Mouse (Mus musculus): ENCODE results near the gene Smad3. TPM values are rescaled to one million over a fixed set of nuclear protein-coding genes. Genes with fewer than 3 reads are reported as not detected.

Smad3 gene
- total RNA-seq (2021) = 10 to 100 TPM; 42.7 to 67.5 TPM
- long read RNA-seq, experiment 1, partial matches to known transcripts = 0 of 38 reads
- long read RNA-seq, experiment 1, other reads (novel, unspliced or antisense) = 38 of 38 reads
- long read RNA-seq, experiment 2, partial matches to known transcripts = 1 of 61 reads
- long read RNA-seq, experiment 2, other reads (novel, unspliced or antisense) = 60 of 61 reads

DNA sequence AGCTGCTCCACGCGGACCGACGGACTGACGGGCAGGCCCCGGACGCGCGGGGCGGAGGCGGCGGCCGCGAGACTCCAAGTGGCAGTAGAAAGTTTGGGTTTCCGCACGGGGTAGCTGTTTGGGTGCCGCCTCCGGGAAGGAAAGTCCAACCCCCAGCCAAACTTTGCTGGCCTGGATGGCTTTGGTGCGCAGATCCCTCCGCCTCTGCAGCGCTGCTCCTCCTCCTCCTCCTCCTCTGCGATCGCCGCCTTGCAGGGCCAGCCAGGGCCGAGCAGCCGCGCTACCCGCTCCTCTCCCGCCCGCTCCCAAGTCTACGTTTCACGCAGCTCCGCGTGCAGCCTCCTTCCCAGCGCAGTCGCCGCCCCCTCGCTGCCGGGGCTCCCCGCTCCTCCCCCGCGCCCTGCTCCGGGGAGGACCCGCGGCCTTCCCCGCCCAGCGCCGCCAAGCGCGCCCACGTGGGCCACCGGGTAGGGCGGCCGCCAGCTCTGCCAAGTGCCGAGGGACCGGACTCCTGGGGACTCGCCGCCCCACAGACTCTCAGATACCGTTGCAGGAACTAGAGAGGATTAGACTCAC lies at the start of gene Smad3:
Smad3 (minus strand) TSS at position 130 of the 576 bp plus-strand sequence.
- DNase-seq = peak; percentile 97

DNA sequence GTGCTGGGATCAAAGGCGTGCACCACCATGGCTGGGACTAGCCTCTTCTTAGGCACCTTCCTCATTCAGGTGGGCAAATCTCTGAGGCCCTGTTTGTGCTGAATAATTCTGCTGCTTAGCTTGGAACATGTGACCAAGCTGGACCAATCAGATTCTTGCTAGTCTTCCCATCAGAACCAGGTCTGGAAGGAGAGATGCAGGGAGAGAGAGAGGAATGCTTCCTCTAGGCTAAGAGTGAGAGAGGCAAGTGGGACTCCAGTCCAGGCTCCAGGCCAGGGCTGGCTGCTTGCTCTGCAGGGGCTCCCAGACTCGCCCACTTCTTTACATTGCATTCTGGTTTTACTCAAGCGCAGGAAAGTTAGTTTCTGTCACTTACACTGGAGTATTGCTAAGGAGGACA lies 47.1 kb upstream of the Smad3 start:
- DNase-seq = no peak

- DNase-seq = no peak
Measured at GRCm38 (mm10) chr9:63803181-63803591, 45.4 kb upstream of the Smad3 start.

DNA sequence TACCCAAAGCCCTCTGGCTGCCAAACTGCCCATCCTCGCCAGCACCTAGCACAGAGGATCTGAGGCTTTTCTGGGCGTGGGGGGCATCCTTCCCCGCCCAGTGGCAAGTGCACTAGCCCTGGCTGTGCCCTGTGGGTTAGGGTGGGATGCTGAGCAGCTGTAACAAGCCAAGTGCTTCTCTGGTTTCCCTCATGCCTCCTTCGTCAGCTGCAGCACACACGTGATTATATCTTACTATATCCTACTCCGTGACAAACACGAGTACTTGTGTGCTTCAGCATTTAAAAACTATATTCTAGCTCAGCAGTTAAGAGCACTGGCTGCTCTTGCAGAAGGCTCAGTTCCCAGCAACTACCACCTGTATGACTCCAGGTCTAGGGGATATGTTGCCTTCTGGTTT lies 44.7 kb upstream of the Smad3 start:
- no peak for DNase-seq

DNA sequence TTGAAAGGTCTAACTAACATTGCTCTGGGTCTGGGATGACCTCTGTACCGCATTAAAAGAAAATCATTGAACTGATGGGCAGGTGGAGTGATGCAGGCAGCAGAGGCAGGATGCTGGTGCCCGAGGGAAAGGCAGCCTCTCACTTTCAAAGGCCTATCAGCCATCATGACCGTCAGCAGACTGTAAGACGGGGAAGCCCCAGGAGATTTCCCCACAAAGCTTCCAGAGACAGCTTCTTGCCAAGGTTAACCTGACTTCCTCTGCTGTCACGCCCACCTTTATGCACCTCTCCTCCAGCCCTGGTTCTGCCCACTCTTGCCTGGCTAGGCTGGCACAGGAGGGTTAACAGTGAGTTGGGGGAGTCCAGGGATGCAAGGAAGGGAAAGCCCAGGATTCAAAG lies 44.3 kb upstream of the Smad3 start:
- DNase-seq = no peak

GRCm38 (mm10) chr9:63796429-63796828 lies 38.6 kb upstream of the Smad3 start:
- DNase-seq = peak; percentile 36

DNA sequence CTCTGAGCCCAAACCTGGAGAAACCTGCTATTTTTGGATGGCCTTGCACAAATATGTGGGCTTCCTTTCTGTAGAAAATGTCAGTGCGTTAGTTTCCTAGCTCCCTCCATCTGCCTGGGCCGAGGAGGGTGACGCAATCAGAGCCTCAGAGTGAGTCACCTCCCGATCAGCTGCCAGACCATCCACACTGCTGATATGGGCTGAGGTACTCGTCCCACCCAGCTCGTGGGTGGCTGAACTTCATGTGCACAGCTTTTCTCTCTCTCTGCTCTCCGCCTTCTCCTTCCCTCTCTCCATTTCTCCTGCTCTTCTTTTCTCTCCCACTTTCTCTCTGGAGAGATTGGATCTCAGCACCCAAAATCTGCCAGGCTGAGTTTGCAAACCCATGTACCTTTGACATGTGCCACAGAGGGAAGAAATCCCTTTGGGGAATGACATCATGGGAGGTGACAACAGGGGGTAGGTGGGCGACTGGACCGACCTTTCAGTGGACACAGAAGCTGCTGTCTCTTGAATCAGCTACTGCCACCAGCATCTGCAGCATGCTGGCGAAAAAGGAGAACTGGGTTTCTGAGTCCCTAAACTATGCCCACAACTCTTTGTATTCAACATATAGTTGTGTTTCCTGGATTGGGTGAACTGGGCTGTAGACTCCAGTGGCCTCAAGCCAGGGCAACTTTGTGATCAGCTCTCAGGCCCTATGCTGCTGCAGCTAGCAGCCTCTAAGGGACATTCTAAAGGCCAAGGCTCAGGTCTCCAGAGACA lies 36.1 kb upstream of the Smad3 start:
- DNase-seq = peak; percentile 78

- DNase-seq = no peak
Measured at GRCm38 (mm10) chr9:63791716-63792115, 33.9 kb upstream of the Smad3 start.

DNA sequence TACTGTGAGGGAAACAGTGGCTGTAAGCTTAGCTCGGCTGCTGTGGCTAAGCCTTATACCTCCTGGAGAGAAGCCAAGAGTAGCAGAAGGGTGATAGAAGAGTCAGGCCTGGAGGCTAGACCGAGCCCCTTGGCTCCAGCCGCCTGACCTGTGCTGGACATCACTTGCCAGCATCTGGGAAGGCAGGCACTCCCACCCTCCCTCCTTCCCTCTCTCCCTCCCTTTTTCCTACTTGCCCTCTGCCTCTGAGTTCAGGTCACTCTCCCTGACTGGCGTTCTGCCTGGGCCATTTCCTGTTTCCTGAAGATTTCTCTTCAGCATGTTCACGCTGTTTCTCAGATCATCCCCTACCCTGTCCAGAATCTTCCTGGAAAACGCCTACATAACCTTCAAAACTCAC lies 33.5 kb upstream of the Smad3 start:
- peak; percentile 34 for DNase-seq

- no peak for DNase-seq
Measured at GRCm38 (mm10) chr9:63790222-63790621, 32.4 kb upstream of the Smad3 start.

GRCm38 (mm10) chr9:63789386-63789785 lies 31.6 kb upstream of the Smad3 start:
- DNase-seq = peak; percentile 53

- DNase-seq = peak; percentile 32
Measured at GRCm38 (mm10) chr9:63787606-63788005, 29.8 kb upstream of the Smad3 start.

DNA sequence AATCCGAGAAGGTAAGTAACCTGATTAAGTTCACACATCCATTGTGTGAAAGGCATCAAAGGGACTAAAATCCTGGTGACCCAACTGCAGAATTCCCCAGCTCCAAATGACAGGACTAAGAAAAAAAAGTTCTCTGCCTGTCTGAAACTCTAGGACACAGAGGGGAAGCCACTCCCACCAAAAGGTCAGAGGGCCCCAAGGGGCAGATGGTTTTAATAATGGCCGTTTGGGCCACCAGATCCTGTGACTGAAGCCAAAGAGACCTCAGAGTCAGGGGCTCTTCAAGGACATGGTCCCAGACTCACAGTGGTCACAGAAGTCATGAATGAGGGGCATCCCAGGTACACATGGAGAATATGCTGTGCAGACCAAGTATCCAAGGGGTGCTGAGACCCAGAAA lies 29.3 kb upstream of the Smad3 start:
- no peak for DNase-seq

DNA sequence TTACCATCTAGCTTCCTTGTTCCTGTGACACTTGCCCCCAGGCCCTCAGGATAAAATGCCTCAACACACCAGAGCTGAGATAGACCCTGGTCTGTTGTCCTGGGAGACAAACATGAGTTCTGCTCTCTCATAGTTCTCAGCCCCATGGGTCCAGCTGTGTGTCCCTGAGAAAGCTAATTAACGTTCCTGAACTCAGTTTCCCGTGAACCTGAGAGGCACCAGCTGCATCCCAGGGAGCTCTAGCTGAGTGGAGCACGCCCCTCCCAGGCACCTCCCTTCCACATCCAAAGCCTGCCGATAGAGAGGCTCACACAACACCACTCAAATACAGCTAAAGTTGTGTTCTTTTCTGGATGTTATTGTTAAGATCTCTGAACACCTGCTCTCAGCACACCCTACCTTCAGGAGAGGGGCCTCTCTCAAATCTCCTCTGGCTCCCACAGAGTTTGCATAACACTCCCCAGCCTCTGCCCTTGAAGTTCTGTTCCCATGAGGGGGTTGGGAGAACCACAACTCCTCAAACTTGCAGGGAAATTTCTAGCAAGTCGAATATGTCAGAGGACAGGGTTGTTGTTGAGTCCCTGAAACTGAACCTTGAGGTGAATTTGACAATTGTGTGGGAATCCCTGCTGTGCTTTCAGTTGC lies 28.4 kb upstream of the Smad3 start:
- DNase-seq = no peak

DNA sequence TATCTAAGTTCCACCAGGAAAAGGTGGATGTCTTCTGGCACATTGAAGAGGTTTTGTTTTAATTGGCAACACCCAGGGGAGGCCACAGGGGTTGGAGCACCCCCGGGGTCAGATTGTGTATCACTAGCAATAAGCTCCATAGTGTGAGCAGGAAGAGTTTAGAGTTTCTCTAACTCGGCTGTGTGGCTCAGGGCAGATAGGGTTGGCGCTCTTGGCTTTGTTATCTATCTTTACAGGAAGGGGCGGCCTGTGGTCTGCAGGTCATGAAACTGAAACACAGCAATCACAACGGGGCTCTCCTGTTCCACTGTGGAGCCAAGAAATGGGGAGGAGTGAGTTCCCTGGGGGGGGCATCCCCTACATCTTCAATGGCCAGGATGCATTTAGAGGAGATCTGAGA lies 27.7 kb upstream of the Smad3 start:
- no peak for DNase-seq

GRCm38 (mm10) chr9:63784597-63784996 lies 26.8 kb upstream of the Smad3 start:
- DNase-seq = no peak

DNA sequence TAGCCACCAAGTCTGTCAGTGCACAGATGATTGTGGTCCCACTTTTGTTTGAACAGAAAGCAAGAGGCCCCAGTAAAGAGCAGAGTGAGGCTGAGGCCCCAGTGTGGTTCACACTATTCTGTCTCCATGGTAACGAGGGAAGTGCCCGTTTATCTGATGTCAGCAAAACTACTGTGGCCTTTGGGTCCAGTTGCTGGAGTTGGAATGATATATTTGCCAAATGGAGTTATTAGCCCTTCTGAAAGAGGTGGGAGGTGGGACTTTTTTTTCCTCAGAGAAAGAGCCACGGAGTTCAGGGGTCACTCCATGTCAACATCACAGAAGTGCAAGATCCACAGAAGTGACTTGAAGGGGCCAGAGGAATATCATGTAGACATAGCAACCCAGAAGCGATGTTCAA lies 24.9 kb upstream of the Smad3 start:
- DNase-seq = no peak

DNA sequence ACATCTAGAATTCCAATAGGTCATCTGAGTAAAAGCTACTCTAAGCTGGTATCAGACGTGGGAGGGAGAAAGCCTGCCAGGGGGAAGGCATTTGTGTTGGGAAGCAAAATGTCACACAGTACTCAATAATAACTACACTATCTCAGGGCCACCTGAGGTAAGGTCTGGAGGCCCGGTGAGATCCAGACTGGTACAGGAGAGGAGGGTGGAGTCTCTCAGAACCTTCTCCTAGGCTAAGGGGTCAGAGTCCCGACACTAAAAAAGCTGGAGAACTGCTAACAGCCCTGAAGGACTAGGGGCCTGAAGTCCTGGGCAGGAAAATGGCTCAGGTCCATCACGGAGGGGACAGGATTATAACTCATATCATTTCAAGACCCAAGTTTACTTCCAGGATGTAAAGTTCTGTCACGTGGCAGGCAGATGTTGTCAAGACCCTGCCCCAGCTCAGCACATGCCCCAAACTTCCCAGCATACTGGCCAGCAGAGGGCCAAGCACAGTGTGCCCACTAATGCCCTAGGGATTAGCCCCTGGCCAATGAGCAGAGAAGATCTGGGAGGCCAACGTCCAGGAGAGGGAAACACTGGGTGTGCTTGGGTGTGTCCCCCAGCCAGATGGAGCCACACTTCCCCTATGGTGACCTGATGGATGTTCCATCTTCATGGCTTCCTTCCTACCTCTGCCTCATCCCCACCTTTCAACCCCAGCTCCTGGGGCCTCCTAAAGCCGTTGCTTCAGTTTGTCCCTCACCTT lies 24.1 kb upstream of the Smad3 start:
- DNase-seq = no peak

DNA sequence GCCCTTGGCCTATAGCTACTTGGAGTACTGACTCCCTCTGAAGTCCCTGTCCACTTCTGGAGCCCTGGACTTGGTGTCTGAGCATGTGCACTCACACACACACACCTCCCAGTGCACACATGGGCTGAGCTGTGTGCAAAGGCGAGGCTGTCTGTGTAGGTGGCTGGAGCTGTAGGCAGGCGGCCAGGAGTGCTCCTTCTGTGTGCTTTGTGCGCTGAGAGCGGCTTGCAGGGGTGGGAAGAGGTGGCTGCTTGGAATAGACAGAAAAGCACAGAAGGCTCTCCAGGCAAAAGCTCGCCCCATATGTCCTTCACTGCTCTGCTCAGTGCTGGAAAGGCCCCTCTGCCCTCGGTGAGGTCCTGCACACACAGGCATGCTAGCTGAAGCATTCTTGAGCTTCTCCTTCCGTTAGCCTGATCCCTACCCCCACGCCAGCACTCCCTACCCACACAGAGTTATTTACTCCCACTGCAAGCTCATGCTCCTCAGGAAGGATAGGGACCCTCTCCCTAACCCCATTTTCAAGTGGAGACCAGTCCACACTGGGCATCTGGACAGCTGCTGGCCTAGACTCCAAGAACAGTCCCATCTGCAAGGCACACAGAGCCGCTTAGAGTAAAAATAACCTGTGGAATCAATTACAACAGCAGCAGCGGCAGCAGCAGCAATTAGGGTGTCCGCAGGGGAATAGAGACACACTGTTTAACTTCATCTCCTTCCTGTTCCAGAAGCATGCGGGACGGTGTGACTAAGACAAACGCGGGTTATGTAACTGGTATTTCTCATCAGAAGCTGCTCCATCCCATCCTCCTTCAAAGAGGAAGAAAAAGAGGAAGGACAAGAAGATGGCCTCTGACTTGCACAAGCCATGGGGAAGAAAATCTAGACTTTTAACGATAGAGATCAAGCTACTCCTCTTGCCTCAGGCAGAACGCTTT lies 22.4 kb upstream of the Smad3 start:
- DNase-seq = peak; percentile 71

DNA sequence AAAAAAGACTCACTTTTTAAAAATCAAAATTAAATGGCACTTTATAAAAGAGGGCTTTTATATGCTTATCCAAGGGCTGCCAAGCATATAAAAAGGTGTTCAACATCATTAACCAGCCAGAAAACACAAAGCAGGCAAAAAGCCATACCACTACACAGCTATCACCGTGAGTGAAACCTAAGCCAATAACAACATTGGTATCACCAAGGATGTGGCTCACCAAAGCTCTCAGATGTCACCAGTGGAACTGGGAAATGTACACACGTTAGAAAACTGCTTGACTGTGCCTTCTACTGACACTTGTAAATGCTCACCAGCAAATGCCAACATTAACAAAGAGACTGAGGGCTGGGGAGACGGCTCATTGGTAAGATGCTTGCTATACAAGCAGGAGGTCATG lies 18.9 kb upstream of the Smad3 start:
- DNase-seq = no peak

- DNase-seq = no peak
Measured at GRCm38 (mm10) chr9:63774854-63775483, 17.2 kb upstream of the Smad3 start.

Data from gastrocnemius, postnatal 25 days (tissue).